Mouse (Mus musculus): ENCODE measurements around the gene Olfr215. TPM values are rescaled to one million over a fixed set of nuclear protein-coding genes. Genes with fewer than 3 reads are reported as not detected.
A peak's percentile ranks its signal among the peaks of the same experiment; 100 is the strongest.
"Not testable (repeated sequence)": the region's sequence is repeated elsewhere in the genome, so short reads cannot be mapped to it uniquely, and the experiment has no call there.

Gene Olfr215
- polyA plus RNA-seq, 2 experiments: not detected

- ATAC-seq (ENCODE audit: low FRiP score, low read depth) (no peak), DNase-seq (ENCODE audit: low spot score) (no peak)
- peaks cover 18% of the 10 kb centered on the region for H3K36me3 ChIP-seq (ENCODE audit: control insufficient read depth, insufficient read depth, low read length)
- 54% methylated on average over 8 of the region's 8 CpGs for WGBS
- no peak for TF ChIP-seq POLR2A (IDR thresholded peaks at IDR 0.05; ENCODE audit: borderline replicate concordance, extremely low read depth, insufficient read depth, insufficient read length)
- no peak overlapping the region for H3K9ac ChIP-seq (ENCODE audit: low read depth, low read length, severe bottlenecking)
- no peaks in the 10 kb centered on the region for H3K27me3 ChIP-seq (ENCODE audit: control insufficient read depth, insufficient read depth, low read length)
- no peaks in the 10 kb centered on the region for H3K4me1 ChIP-seq (ENCODE audit: control insufficient read depth, insufficient read depth, low read length)
- H3K9me3 ChIP-seq (ENCODE audit: control insufficient read depth, low read length): no peaks in the 10 kb centered on the region
- no peak overlapping the region for H3K27ac ChIP-seq (replicated peaks; ENCODE audit: low read depth, low read length)
- no peak overlapping the region for H3K4me3 ChIP-seq (replicated peaks; ENCODE audit: low read length)
- H3K4me2 ChIP-seq (replicated peaks; ENCODE audit: low read depth, low read length, severe bottlenecking): no peak overlapping the region
Observed at GRCm38 (mm10) chr6:116621318-116622023, 37.5 kb upstream of the Olfr215 start.

GRCm38 (mm10) chr6:116618073-116618472 lies 34.1 kb upstream of the Olfr215 start:
- H3K9me3 ChIP-seq (ENCODE audit: control insufficient read depth, low read length): no peaks in the 10 kb centered on the region
- H3K36me3 ChIP-seq (ENCODE audit: control insufficient read depth, insufficient read depth, low read length): no peaks in the 10 kb centered on the region
- TF ChIP-seq POLR2A (IDR thresholded peaks at IDR 0.05; ENCODE audit: borderline replicate concordance, extremely low read depth, insufficient read depth, insufficient read length): no peak
- no peak overlapping the region for H3K27ac ChIP-seq (replicated peaks; ENCODE audit: low read depth, low read length)
- no peak overlapping the region for H3K4me2 ChIP-seq (replicated peaks; ENCODE audit: low read depth, low read length, severe bottlenecking)
- no peak overlapping the region for H3K9ac ChIP-seq (ENCODE audit: low read depth, low read length, severe bottlenecking)
- no peak for ATAC-seq (ENCODE audit: low FRiP score, low read depth)
- no peak overlapping the region for H3K4me3 ChIP-seq (replicated peaks; ENCODE audit: low read length)
- H3K4me1 ChIP-seq (ENCODE audit: control insufficient read depth, insufficient read depth, low read length): no peaks in the 10 kb centered on the region
- H3K27me3 ChIP-seq (ENCODE audit: control insufficient read depth, insufficient read depth, low read length): no peaks in the 10 kb centered on the region
- no peak for DNase-seq (ENCODE audit: low spot score)

GRCm38 (mm10) chr6:116615719-116616118 lies 31.7 kb upstream of the Olfr215 start:
- WGBS: 90% methylated on average over 2 of the region's 2 CpGs
- H3K4me2 ChIP-seq (replicated peaks; ENCODE audit: low read depth, low read length, severe bottlenecking): no peak overlapping the region
- H3K9me3 ChIP-seq (ENCODE audit: control insufficient read depth, low read length): no peaks in the 10 kb centered on the region
- no peaks in the 10 kb centered on the region for H3K27me3 ChIP-seq (ENCODE audit: control insufficient read depth, insufficient read depth, low read length)
- no peak overlapping the region for H3K27ac ChIP-seq (replicated peaks; ENCODE audit: low read depth, low read length)
- no peak for DNase-seq (ENCODE audit: low spot score)
- TF ChIP-seq POLR2A (IDR thresholded peaks at IDR 0.05; ENCODE audit: borderline replicate concordance, extremely low read depth, insufficient read depth, insufficient read length): no peak
- H3K4me3 ChIP-seq (replicated peaks; ENCODE audit: low read length): no peak overlapping the region
- H3K9ac ChIP-seq (ENCODE audit: low read depth, low read length, severe bottlenecking): no peak overlapping the region
- no peaks in the 10 kb centered on the region for H3K36me3 ChIP-seq (ENCODE audit: control insufficient read depth, insufficient read depth, low read length)
- no peak for ATAC-seq (ENCODE audit: low FRiP score, low read depth)
- H3K4me1 ChIP-seq (ENCODE audit: control insufficient read depth, insufficient read depth, low read length): no peaks in the 10 kb centered on the region

- no peaks in the 10 kb centered on the region for H3K4me1 ChIP-seq (ENCODE audit: control insufficient read depth, insufficient read depth, low read length)
- H3K9ac ChIP-seq (ENCODE audit: low read depth, low read length, severe bottlenecking): no peak overlapping the region
- no peaks in the 10 kb centered on the region for H3K36me3 ChIP-seq (ENCODE audit: control insufficient read depth, insufficient read depth, low read length)
- DNase-seq (ENCODE audit: low spot score): no peak
- ATAC-seq (ENCODE audit: low FRiP score, low read depth): no peak
- no peak for TF ChIP-seq POLR2A (IDR thresholded peaks at IDR 0.05; ENCODE audit: borderline replicate concordance, extremely low read depth, insufficient read depth, insufficient read length)
- WGBS: 50% methylated on average over 4 of the region's 4 CpGs
- H3K4me3 ChIP-seq (replicated peaks; ENCODE audit: low read length): no peak overlapping the region
- H3K27ac ChIP-seq (replicated peaks; ENCODE audit: low read depth, low read length): no peak overlapping the region
- no peaks in the 10 kb centered on the region for H3K9me3 ChIP-seq (ENCODE audit: control insufficient read depth, low read length)
- no peak overlapping the region for H3K4me2 ChIP-seq (replicated peaks; ENCODE audit: low read depth, low read length, severe bottlenecking)
- no peaks in the 10 kb centered on the region for H3K27me3 ChIP-seq (ENCODE audit: control insufficient read depth, insufficient read depth, low read length)
Observed at GRCm38 (mm10) chr6:116607230-116607629, 23.2 kb upstream of the Olfr215 start.

GRCm38 (mm10) chr6:116600969-116601368 lies 17.0 kb upstream of the Olfr215 start:
- DNase-seq (ENCODE audit: low spot score); ATAC-seq (ENCODE audit: low FRiP score, low read depth); H3K36me3 ChIP-seq (ENCODE audit: control insufficient read depth, insufficient read depth, low read length); H3K9me3 ChIP-seq (ENCODE audit: control insufficient read depth, low read length); H3K4me3 ChIP-seq (replicated peaks; ENCODE audit: low read length); H3K9ac ChIP-seq (ENCODE audit: low read depth, low read length, severe bottlenecking); H3K4me2 ChIP-seq (replicated peaks; ENCODE audit: low read depth, low read length, severe bottlenecking); H3K27ac ChIP-seq (replicated peaks; ENCODE audit: low read depth, low read length); H3K27me3 ChIP-seq (ENCODE audit: control insufficient read depth, insufficient read depth, low read length); H3K4me1 ChIP-seq (ENCODE audit: control insufficient read depth, insufficient read depth, low read length): not testable (repeated sequence)

GRCm38 (mm10) chr6:116569834-116570233 lies 14.2 kb downstream of the Olfr215 start:
- Histone ChIP-seq H3K4me2 (replicated peaks; ENCODE audit: low read depth, low read length, severe bottlenecking) (no peak overlapping the region), H3K36me3 (ENCODE audit: control insufficient read depth, insufficient read depth, low read length) (no peaks in the 10 kb centered on the region), H3K27ac (replicated peaks; ENCODE audit: low read depth, low read length) (no peak overlapping the region), H3K9me3 (ENCODE audit: control insufficient read depth, low read length) (no peaks in the 10 kb centered on the region), H3K4me3 (replicated peaks; ENCODE audit: low read length) (no peak overlapping the region), H3K27me3 (ENCODE audit: control insufficient read depth, insufficient read depth, low read length) (no peaks in the 10 kb centered on the region), H3K4me1 (ENCODE audit: control insufficient read depth, insufficient read depth, low read length) (no peaks in the 10 kb centered on the region), H3K9ac (ENCODE audit: low read depth, low read length, severe bottlenecking) (no peak overlapping the region)
- DNase-seq (ENCODE audit: low spot score) (peak; percentile 22), ATAC-seq (ENCODE audit: low FRiP score, low read depth) (no peak)
- WGBS: 20% methylated on average over 3 of the region's 3 CpGs
- no peak for TF ChIP-seq POLR2A (IDR thresholded peaks at IDR 0.05; ENCODE audit: borderline replicate concordance, extremely low read depth, insufficient read depth, insufficient read length)

Measured in limb, embryonic 14.5 days (tissue).